Mouse (Mus musculus) embryonic facial prominence, embryonic 13.5 days (tissue): ENCODE measurements around the gene Ehd4. TPM values are rescaled to one million over a fixed set of nuclear protein-coding genes. Genes with fewer than 3 reads are reported as not detected.
A peak's percentile ranks its signal among the peaks of the same experiment; 100 is the strongest.

Experiments used
- ATAC-seq: fragments of 200-750 bp; cut with Nextera tagmentation; 2 replicates; pipeline ENCODE4 v1.8.0; 2017; ENCODE audit warnings: low read depth; ENCODE audit not compliant: insufficient number of reproducible peaks, insufficient read depth, low FRiP score, low TSS enrichment
- H3K27ac ChIP-seq: fragments of 300-500 bp; sonication (generic); 2 replicates; pipeline ENCODE4 v1.5.1; 2015; ENCODE audit warnings: moderate library complexity, mild to moderate bottlenecking, inconsistent platforms
- H3K27me3 ChIP-seq: fragments of 300-500 bp; sonication (generic); 2 replicates; pipeline ENCODE4 v1.6.1; 2015; ENCODE audit warnings: mild to moderate bottlenecking, inconsistent platforms
- H3K36me3 ChIP-seq: fragments of 300-500 bp; sonication (generic); 2 replicates; pipeline ENCODE4 v1.6.1; 2015; ENCODE audit warnings: mild to moderate bottlenecking, inconsistent platforms
- H3K4me1 ChIP-seq: fragments of 300-500 bp; sonication (generic); 2 replicates; pipeline ENCODE4 v1.6.1; 2015; ENCODE audit warnings: inconsistent platforms
- H3K4me2 ChIP-seq: fragments of 300-500 bp; sonication (generic); 2 replicates; pipeline ENCODE4 v1.6.1; 2015; ENCODE audit warnings: moderate library complexity, mild to moderate bottlenecking, inconsistent platforms
- H3K4me3 ChIP-seq: fragments of 300-500 bp; sonication (generic); 2 replicates; pipeline ENCODE4 v1.5.1; 2015; ENCODE audit warnings: mild to moderate bottlenecking, inconsistent platforms
- H3K9ac ChIP-seq: fragments of 300-500 bp; sonication (generic); 2 replicates; pipeline ENCODE4 v1.6.1; 2015; ENCODE audit warnings: mild to moderate bottlenecking, inconsistent platforms
- H3K9me3 ChIP-seq: fragments of 300-500 bp; sonication (generic); 2 replicates; pipeline ENCODE4 v1.6.1; 2016; ENCODE audit warnings: inconsistent platforms
- WGBS: fragments of 180-500 bp; shearing (Covaris S2); methylation state at CpG from one replicate; pipeline ENCODE4 v1.1.7; 2015; ENCODE audit warnings: mixed read lengths; 5-methylcytosine and 5-hydroxymethylcytosine counted together
- polyA plus RNA-seq: library from polyadenylated mRNA; unstranded; fragments of >200 nt; fragmentation: Nextera tagmentation; extraction: Ambion mirVana; gene quantifications from 2 replicates; pipeline ENCODE4 v1.2.1, GENCODE M21; 2015

Gene Ehd4
- polyA plus RNA-seq, 1 experiment from 2014 or later, result 22.9 TPM

DNA sequence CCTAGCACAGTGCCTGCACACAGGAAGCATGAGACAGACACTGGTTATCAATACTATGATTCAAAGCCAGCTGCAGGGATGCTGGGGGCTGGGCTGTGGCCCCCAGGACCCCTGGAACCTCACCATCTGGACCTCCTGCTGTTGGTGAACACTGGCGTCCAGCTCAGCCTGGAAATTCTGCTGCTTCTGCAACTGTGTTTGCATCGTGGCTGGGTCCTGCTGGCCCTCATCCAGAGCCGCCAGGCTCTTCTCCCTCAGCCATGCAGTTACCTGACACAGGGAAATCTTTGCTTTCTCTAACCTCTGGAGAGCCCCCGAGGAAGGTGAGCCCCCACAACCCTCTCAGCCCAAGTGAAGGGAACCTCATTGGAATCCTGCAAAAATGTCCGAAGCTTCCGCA is 103.0 kb downstream of the Ehd4 start:
- no peak overlapping the region for H3K9ac ChIP-seq

DNA sequence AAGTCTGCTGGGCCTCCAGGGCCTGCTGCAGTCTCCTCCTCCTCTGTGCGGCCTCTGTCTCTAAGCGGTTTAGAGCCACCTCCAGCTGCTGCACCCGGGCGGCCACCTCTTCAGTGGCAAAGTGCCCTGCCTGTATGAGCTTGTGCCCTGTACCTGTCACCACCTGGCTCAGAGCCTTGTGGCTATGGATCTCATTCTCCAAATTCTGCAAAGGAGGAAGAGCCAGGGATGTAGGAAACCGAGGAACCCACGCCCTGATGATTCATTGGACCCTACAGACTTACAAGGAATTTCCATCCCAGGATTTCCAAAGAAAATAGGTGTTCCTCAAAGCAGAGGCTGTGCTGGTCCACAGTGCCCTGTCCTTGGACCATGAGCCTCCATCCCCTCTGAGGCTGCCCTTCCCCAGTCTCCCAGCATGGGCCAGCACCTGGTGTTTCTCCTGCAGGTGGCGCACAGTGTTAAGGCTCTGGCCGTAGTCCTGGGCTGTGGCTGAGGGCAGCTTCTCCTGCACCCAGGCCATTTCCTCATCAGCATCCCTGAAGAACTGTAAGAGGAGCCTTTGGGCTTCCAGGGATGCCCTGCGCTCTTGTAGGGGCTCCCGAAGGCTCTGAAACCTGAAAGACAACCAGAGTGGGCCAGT is 104.7 kb downstream of the Ehd4 start:
- 65% methylated on average over 10 of the region's 10 CpGs for WGBS
- no peaks in the 10 kb centered on the region for H3K36me3 ChIP-seq
- ATAC-seq, result no peak

More for the DNA sequence above, 103.0 kb downstream of the Ehd4 start:
- 53% methylated on average over 6 of the region's 6 CpGs for WGBS
- ATAC-seq, result no peak
- Histone ChIP-seq H3K27me3 (no peaks in the 10 kb centered on the region), H3K4me1 (0 out of 2 replicates have a peak, but pooled peaks cover 8% of the 10 kb centered on the region), H3K4me2 (no peak overlapping the region), H3K27ac (no peak overlapping the region), H3K9me3 (no peaks in the 10 kb centered on the region), H3K36me3 (no peaks in the 10 kb centered on the region), H3K4me3 (no peak overlapping the region)

DNA sequence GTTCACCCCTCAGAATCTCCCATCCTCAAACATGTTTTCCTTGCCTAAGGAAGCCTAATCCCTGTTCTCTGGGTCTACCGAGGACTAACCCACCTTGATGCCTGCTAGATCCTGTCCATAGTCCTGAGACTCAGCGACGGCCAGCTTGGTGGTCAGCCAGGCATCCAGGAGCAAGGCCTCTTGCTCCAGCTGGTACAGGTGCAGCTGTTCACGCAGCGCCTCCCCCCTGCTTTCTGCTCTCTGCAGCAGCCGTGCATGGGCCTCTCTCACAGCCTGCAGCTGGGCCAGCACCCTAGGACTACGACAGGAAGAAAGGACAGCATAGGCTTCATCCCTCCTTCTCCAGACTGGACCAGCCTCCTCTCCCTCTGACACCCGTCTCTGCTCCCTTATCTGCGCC is 106.2 kb downstream of the Ehd4 start:
- ATAC-seq, result no peak
- no peak overlapping the region for H3K4me2 ChIP-seq
- H3K27ac ChIP-seq, result no peak overlapping the region
- no peak overlapping the region for H3K4me3 ChIP-seq
- no peak overlapping the region for H3K9ac ChIP-seq
- peaks cover 27% of the 10 kb centered on the region for H3K4me1 ChIP-seq
- WGBS, result 77% methylated on average over 9 of the region's 9 CpGs
- no peaks in the 10 kb centered on the region for H3K27me3 ChIP-seq
- no peaks in the 10 kb centered on the region for H3K36me3 ChIP-seq
- H3K9me3 ChIP-seq, result no peaks in the 10 kb centered on the region

More for the DNA sequence above, 104.7 kb downstream of the Ehd4 start:
- Histone ChIP-seq H3K4me2 (no peak overlapping the region), H3K27me3 (no peaks in the 10 kb centered on the region), H3K4me1 (peaks cover 16% of the 10 kb centered on the region), H3K27ac (no peak overlapping the region), H3K4me3 (no peak overlapping the region), H3K9ac (0 out of 2 replicates have a peak overlapping the region, but pooled peaks have one; percentile 11), H3K9me3 (no peaks in the 10 kb centered on the region)

DNA sequence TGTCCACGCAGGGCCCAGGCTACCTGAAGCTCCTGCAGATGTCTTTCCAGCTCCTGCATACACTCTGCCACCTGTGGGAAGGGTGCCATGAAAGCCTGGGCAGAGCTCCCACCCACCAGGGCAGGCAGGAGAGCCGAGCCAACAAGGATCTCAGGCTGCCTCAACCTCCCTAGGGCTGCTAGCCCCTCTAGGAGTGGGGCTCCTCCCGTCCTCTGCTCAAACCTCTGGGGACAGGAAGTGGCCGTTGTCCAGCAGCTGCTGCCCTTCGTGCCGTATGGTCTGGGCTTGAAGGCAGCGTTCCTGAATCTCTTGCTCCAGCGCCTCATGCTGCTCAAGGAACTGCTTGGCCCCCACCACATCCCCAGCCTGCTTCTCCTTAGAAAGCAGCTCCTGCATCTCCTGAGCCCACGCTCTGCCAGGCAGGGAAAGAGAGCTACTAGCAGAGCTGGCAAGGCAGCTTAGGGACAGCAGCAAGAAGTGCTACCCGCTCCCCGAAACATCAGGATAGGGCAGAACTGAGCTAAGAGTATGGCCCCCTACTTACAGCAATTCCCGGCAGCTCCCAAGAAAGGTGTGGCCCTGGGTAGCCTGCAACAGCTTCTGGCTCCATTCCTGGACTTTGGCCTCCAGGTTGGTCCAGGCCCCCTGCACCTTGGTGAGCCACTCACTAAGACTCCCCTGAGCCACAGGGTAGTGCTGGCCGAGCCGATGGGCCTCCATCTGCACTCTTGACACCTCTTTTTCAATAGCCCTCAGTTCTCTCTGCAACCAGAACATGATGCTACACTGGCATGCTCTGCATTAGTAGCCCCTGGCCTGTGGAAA is 107.7 kb downstream of the Ehd4 start:
- H3K9ac ChIP-seq, result peak overlapping the region; percentile 40; the same call in 1 of the 2 replicates
- no peak overlapping the region for H3K4me2 ChIP-seq
- no peak overlapping the region for H3K4me3 ChIP-seq
- H3K4me1 ChIP-seq, result peaks cover 27% of the 10 kb centered on the region
- H3K9me3 ChIP-seq, result no peaks in the 10 kb centered on the region
- 57% methylated on average over 14 of the region's 14 CpGs for WGBS
- H3K36me3 ChIP-seq, result peaks cover 10% of the 10 kb centered on the region
- H3K27me3 ChIP-seq, result no peaks in the 10 kb centered on the region
- no peak overlapping the region for H3K27ac ChIP-seq
- ATAC-seq, result no peak

DNA sequence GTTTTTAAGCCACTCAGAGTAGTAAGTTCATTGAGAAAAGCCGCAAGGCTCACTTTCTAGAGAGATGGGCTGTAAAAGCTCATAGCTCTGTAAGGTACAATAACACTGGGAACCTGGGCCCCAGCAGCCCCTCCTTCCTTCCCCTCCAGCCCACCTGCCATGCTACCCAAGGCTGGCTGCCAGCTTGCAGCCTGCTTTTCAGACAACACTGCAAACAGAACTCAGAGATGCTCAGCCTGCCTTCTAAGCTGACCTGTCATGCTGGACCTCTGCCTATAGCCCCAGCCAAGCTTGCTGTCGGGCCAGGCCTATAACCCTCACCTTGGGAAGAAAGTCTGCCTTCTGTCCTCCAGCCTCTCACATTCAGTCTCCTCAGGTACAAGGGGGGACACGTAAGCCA is 109.7 kb downstream of the Ehd4 start:
- peak overlapping the region; percentile 60; the same call in 1 of the 2 replicates for H3K27ac ChIP-seq
- peaks cover 30% of the 10 kb centered on the region for H3K36me3 ChIP-seq
- H3K4me1 ChIP-seq, result peaks cover 24% of the 10 kb centered on the region
- H3K9me3 ChIP-seq, result no peaks in the 10 kb centered on the region
- no peak overlapping the region for H3K9ac ChIP-seq
- no peak overlapping the region for H3K4me2 ChIP-seq
- H3K4me3 ChIP-seq, result no peak overlapping the region
- no peaks in the 10 kb centered on the region for H3K27me3 ChIP-seq
- no peak for ATAC-seq
- 75% methylated on average over 3 of the region's 3 CpGs for WGBS

DNA sequence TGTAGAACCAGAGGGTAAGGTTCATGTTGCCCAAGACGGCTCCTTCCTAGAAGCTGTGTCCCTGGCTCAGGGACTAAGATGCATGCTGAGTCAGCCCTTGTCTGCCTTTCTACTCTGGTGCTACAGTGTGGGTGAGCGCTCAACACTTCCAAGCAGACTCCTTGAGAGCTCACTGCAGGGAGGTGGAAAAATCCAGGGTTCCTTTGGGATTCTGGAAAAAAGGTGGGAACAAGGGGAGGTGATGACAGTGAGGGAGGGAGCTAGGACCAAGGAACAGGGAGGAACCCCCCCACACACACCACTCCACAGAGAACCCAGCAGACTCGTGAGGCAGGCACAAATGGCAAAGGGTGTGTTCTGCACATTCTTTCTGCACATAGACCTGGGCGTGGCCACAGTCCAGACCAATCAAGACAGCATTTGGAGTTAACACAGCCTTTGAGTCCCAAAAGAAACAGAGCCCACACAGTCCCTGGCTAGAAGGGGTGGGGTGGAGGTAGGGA is 110.3 kb downstream of the Ehd4 start:
- H3K36me3 ChIP-seq, result peaks cover 35% of the 10 kb centered on the region
- H3K27me3 ChIP-seq, result no peaks in the 10 kb centered on the region
- peak overlapping the region; percentile 60; the same call in 1 of the 2 replicates for H3K27ac ChIP-seq
- no peak overlapping the region for H3K9ac ChIP-seq
- peaks cover 24% of the 10 kb centered on the region for H3K4me1 ChIP-seq
- no peaks in the 10 kb centered on the region for H3K9me3 ChIP-seq
- 50% methylated on average over 4 of the region's 4 CpGs for WGBS
- H3K4me3 ChIP-seq, result no peak overlapping the region
- ATAC-seq, result no peak
- H3K4me2 ChIP-seq, result no peak overlapping the region

DNA sequence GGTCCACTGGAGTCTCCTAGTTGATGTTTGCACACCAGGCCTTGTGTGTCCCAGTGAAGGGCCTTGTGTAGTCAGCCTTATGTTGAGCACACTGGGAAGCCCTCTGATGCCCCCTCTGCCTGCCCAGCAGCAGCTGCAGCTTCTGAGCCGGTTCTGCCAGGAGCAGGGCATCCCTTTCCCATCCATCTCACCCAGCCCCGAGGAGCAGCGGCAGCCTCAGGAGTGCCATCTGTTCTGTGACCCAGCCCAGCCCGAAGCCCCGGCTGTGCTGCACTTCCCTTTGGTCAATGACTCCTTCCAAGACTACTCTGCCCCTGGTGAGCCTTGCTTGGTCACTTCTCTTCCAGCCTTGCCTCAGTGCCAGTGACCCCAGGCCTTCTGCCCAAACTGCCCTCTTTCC is 113.4 kb downstream of the Ehd4 start:
- WGBS, result 87% methylated on average over 5 of the region's 5 CpGs
- H3K27me3 ChIP-seq, result no peaks in the 10 kb centered on the region
- no peak for ATAC-seq

More for the DNA sequence above, 113.4 kb downstream of the Ehd4 start:
- Histone ChIP-seq H3K4me2 (no peak overlapping the region), H3K36me3 (peaks cover 67% of the 10 kb centered on the region), H3K4me3 (no peak overlapping the region), H3K9me3 (no peaks in the 10 kb centered on the region), H3K9ac (no peak overlapping the region), H3K4me1 (peaks cover 17% of the 10 kb centered on the region), H3K27ac (no peak overlapping the region)

Other genes starting within 250 kb of the Ehd4 start
- 5.5 and 5.7 TPM in 2 replicates for gene Mapkbp1, start 181.9 kb downstream of the Ehd4 start, polyA plus RNA-seq
- 20.4 and 24.3 TPM in 2 replicates for gene Jmjd7, start 127.1 kb downstream of the Ehd4 start, polyA plus RNA-seq
- gene Gm28042, start 127.1 kb downstream of the Ehd4 start, polyA plus RNA-seq, result 5.2 and 5.4 TPM in 2 replicates
- 1.8 and 2.6 TPM in 2 replicates for gene Pla2g4b, start 121.2 kb downstream of the Ehd4 start, polyA plus RNA-seq
- gene Pla2g4e, start 90.7 kb upstream of the Ehd4 start, polyA plus RNA-seq, result 0.07 TPM in 2 replicates
- 0.11 TPM in 1 of 2 replicates, not detected in the other for gene Pla2g4d, start 134.6 kb upstream of the Ehd4 start, polyA plus RNA-seq
- 0.18 and 0.25 TPM in 2 replicates for gene Pla2g4f, start 159.6 kb upstream of the Ehd4 start, polyA plus RNA-seq
- 24.4 and 28.3 TPM in 2 replicates for gene Vps39, start 198.5 kb upstream of the Ehd4 start, polyA plus RNA-seq
- 8.0 and 8.6 TPM in 2 replicates for gene Ganc, start 249.3 kb upstream of the Ehd4 start, polyA plus RNA-seq
- gene Tmem87a, start 249.5 kb upstream of the Ehd4 start, polyA plus RNA-seq, result 11.9 and 16.4 TPM in 2 replicates